Mouse (Mus musculus): ENCODE measurements around the gene I0C0044D17Rik.

DNA sequence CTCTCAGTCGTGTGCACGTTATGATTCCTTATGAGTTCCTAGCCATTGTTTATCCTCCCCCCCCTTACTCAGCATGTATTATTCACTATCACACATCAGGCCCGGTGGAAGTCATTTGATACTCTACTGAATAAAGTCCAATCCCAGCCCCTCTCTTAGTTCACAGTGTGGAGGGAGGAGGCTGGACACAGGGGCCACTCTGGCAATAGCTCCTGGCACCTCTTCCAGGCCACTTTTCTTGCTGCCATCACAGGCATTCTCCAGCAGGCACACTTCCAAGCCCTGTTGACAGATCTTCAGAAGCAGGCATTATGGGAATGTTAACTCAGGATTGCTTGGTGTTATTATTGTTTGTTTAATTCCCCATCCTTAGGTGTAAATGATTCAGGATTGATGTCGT is 11.1 kb upstream of the I0C0044D17Rik start:
- TF ChIP-seq POLR2A (IDR thresholded peaks at IDR 0.05; ENCODE audit: extremely low read depth, insufficient read depth, low read length): no peak
- TF ChIP-seq CTCF (IDR thresholded peaks at IDR 0.05; ENCODE audit: extremely low read depth, insufficient read depth, low read length): no peak
